25 mouse cellular contexts compared by ENCODE assay signal in the genomic region with DNA sequence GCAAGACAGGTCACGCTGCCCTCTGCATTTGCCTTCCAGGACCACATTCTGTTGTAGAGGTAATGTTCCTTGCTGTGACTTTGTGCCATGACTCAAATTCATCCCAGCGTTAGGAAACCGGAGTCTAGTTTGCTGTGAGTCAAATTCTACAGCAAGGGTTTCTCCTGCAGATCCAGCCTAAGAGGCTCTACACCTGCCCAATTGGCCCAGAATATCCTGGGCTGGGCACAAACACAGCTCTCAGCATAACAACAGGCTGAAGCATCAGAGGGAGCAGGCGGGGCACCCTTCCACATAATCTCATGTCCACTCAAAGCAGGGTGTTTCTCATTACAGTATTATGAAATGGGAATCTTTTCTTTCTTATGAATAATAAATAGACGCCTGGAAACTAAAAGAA.
DNase-seq lines count a peak whose midpoint lies in the region; ATAC-seq and TF ChIP-seq lines count a peak whose summit lies in the region.
"Had no signal": no experiment of that assay in that cellular context is flagged by ENCODE, and none has a peak within 500 bp of the region (broad histone marks: within the 10 kb centered on the region; RNA-seq: fewer than 3 reads in every experiment).

No protein-coding gene starts in this region.

- no peaks in the 10 kb centered on the region for H3K9me3 ChIP-seq in hindbrain, embryonic 15.5 days
- H3K9me3 ChIP-seq in hindbrain, embryonic 16.5 days (ENCODE audit: control insufficient read depth, low read length) = no peaks in the 10 kb centered on the region
- H3K9me3 ChIP-seq: embryonic facial prominence, embryonic 10.5 days; forebrain, embryonic 15.5 days; G1E; heart, embryonic 15.5 days; hindbrain, embryonic 10.5 days; intestine, embryonic 15.5 days; liver, embryonic 13.5 days had no signal

- H3K36me3 ChIP-seq in hindbrain, embryonic 15.5 days = no peaks in the 10 kb centered on the region
- no peaks in the 10 kb centered on the region for H3K36me3 ChIP-seq in hindbrain, embryonic 16.5 days (ENCODE audit: control insufficient read depth, insufficient read depth, low read length)
- H3K36me3 ChIP-seq: embryonic facial prominence, embryonic 10.5 days; forebrain, embryonic 15.5 days; G1E; heart, embryonic 15.5 days; hindbrain, embryonic 10.5 days; intestine, embryonic 15.5 days; liver, embryonic 13.5 days had no signal

- intact Hi-C loops in gastrocnemius, adult 2 months (cut with DNase I) = no loop called here

- H3K4me3 ChIP-seq in gastrocnemius, adult 2 months = no peak overlapping the region
- no peak overlapping the region for H3K4me3 ChIP-seq in hindbrain, embryonic 15.5 days
- H3K4me3 ChIP-seq in hindbrain, embryonic 16.5 days (ENCODE audit: low read length) = no peak overlapping the region
- H3K4me3 ChIP-seq: embryonic facial prominence, embryonic 10.5 days; forebrain, embryonic 15.5 days; heart, embryonic 15.5 days; hindbrain, embryonic 10.5 days; intestine, embryonic 15.5 days; liver, embryonic 13.5 days had no signal

- H3K27ac ChIP-seq in gastrocnemius, adult 2 months = no peak overlapping the region
- H3K27ac ChIP-seq in hindbrain, embryonic 15.5 days (replicated peaks) = peak overlapping the region; percentile 60; the same call in 1 of the 2 replicates
- no peak overlapping the region for H3K27ac ChIP-seq in hindbrain, embryonic 16.5 days (ENCODE audit: low read depth, low read length)
- H3K27ac ChIP-seq: embryonic facial prominence, embryonic 10.5 days; forebrain, embryonic 15.5 days; heart, embryonic 15.5 days; hindbrain, embryonic 10.5 days; intestine, embryonic 15.5 days; liver, embryonic 13.5 days had no signal

- peak; percentile 19 for DNase-seq in gastrocnemius, adult 2 months
- DNase-seq in gastrocnemius, adult 18-20 months (ENCODE audit: low spot score) = no peak
- peak; percentile 36 for DNase-seq in urinary bladder, postnatal 14 days (ENCODE audit: low spot score)
- DNase-seq in urinary bladder, adult 2 months (ENCODE audit: low spot score) = no peak
- no peak for DNase-seq in left cerebral cortex, adult 8-10 months (ENCODE audit: low spot score in 2 of 2)
- DNase-seq: adrenal gland, adult 8-10 months; cerebellum, adult 9-10 months; gastrocnemius, postnatal 25 days; kidney, adult 8-10 months; kidney, postnatal 14 days; liver, embryonic 13.5 days; thymus, adult 18-20 months; thymus, postnatal 36 days had no signal

- H3K9ac ChIP-seq in hindbrain, embryonic 15.5 days = no peak overlapping the region; the same call in 1 of the 2 replicates
- no peak overlapping the region for H3K9ac ChIP-seq in hindbrain, embryonic 16.5 days (ENCODE audit: low read depth, low read length)
- H3K9ac ChIP-seq: forebrain, embryonic 15.5 days; heart, embryonic 15.5 days; intestine, embryonic 15.5 days; liver, embryonic 13.5 days; lung, embryonic 14.5 days had no signal

- no peaks in the 10 kb centered on the region for H3K27me3 ChIP-seq in hindbrain, embryonic 15.5 days
- no peaks in the 10 kb centered on the region for H3K27me3 ChIP-seq in hindbrain, embryonic 16.5 days (replicated peaks; ENCODE audit: control insufficient read depth, insufficient read depth, low read length)
- H3K27me3 ChIP-seq: forebrain, embryonic 15.5 days; heart, embryonic 15.5 days; intestine, embryonic 15.5 days; liver, embryonic 13.5 days had no signal

- no peak for TF ChIP-seq CTCF in gastrocnemius, adult 2 months (IDR thresholded peaks at IDR 0.05)

- H3K4me2 ChIP-seq in hindbrain, embryonic 15.5 days = no peak overlapping the region
- H3K4me2 ChIP-seq in hindbrain, embryonic 16.5 days (ENCODE audit: low read length) = no peak overlapping the region
- H3K4me2 ChIP-seq: forebrain, embryonic 15.5 days; heart, embryonic 15.5 days; intestine, embryonic 15.5 days; liver, embryonic 13.5 days; lung, embryonic 14.5 days had no signal

- ATAC-seq in hindbrain, embryonic 15.5 days (ENCODE audit: low FRiP score, low read depth) = no peak
- no peak for ATAC-seq in hindbrain, embryonic 16.5 days
- ATAC-seq: activated CD4-positive, CD25-positive, alpha-beta regulatory T cell, adult 4 months; CD4-positive, CD25-positive, alpha-beta regulatory T cell, adult 4 months; forebrain, embryonic 15.5 days; intestine, embryonic 15.5 days; Patski had no signal

- peaks cover 17% of the 10 kb centered on the region for H3K4me1 ChIP-seq in hindbrain, embryonic 15.5 days (replicated peaks)
- H3K4me1 ChIP-seq in hindbrain, embryonic 16.5 days (ENCODE audit: control insufficient read depth, insufficient read depth, low read depth, low read length) = peaks cover 5% of the 10 kb centered on the region
- H3K4me1 ChIP-seq: heart, embryonic 15.5 days; intestine, embryonic 15.5 days; liver, embryonic 13.5 days had no signal

- 60% methylated on average over 5 of the region's 5 CpGs for WGBS in hindbrain, embryonic 15.5 days
- WGBS in hindbrain, embryonic 16.5 days = 63% methylated on average over 5 of the region's 5 CpGs

Comparison
In these comparisons a context has a peak if more than half of its experiments do, and no peak if none do; other contexts are left out.
1. DNase-seq: peak in gastrocnemius, adult 2 months (single experiment) and urinary bladder, postnatal 14 days (single experiment); none in gastrocnemius, adult 18-20 months (single experiment), urinary bladder, adult 2 months (single experiment) and left cerebral cortex, adult 8-10 months (0 of 2).